Mouse (Mus musculus) stomach, embryonic 15.5 days (tissue): ENCODE measurements around the gene Astl. TPM values are rescaled to one million over a fixed set of nuclear protein-coding genes. Genes with fewer than 3 reads are reported as not detected.

Experiments used
- ATAC-seq: fragments of 200-750 bp; cut with Nextera tagmentation; 2 replicates; pipeline ENCODE4 v1.8.0; 2017; ENCODE audit warnings: low read depth, moderate number of reproducible peaks, moderate TSS enrichment; ENCODE audit not compliant: insufficient read depth, low FRiP score
- H3K27ac ChIP-seq: fragments of 300-500 bp; sonication (generic); 2 replicates; pipeline ENCODE4 v1.5.1; 2015; ENCODE audit warnings: mild to moderate bottlenecking, inconsistent platforms
- H3K27me3 ChIP-seq: fragments of 300-500 bp; sonication (generic); replicated peaks from 2 replicates; pipeline ENCODE4 v1.6.1; 2015; ENCODE audit warnings: inconsistent platforms
- H3K36me3 ChIP-seq: fragments of 300-500 bp; sonication (generic); 2 replicates; pipeline ENCODE4 v1.6.1; 2015; ENCODE audit warnings: inconsistent platforms
- H3K4me1 ChIP-seq: fragments of 300-500 bp; sonication (generic); 2 replicates; pipeline ENCODE4 v1.6.1; 2015; ENCODE audit warnings: inconsistent platforms
- H3K4me2 ChIP-seq: fragments of 300-500 bp; sonication (generic); 2 replicates; pipeline ENCODE4 v1.6.1; 2015; ENCODE audit warnings: mild to moderate bottlenecking, inconsistent platforms
- H3K4me3 ChIP-seq: fragments of 300-500 bp; sonication (generic); replicated peaks from 2 replicates; pipeline ENCODE4 v1.5.1; 2015; ENCODE audit warnings: inconsistent platforms
- H3K9ac ChIP-seq: fragments of 300-500 bp; sonication (generic); 2 replicates; pipeline ENCODE4 v1.6.1; 2015; ENCODE audit warnings: inconsistent platforms
- H3K9me3 ChIP-seq: fragments of 300-500 bp; sonication (generic); 2 replicates; pipeline ENCODE4 v1.6.1; 2016; ENCODE audit warnings: inconsistent platforms
- WGBS: fragments of 180-500 bp; shearing (Covaris S2); methylation state at CpG from one replicate; pipeline ENCODE4 v1.1.7; 2015; 5-methylcytosine and 5-hydroxymethylcytosine counted together
- polyA plus RNA-seq: library from polyadenylated mRNA; unstranded; fragments of >200 nt; fragmentation: Nextera tagmentation; extraction: Ambion mirVana; gene quantifications from 2 replicates; pipeline ENCODE4 v1.2.1, GENCODE M21; 2015

Astl gene
- polyA plus RNA-seq, 1 experiment from 2014 or later, result not detected

- H3K4me1 ChIP-seq, result 0 out of 2 replicates have a peak, but pooled peaks cover 7% of the 10 kb centered on the region
- H3K4me2 ChIP-seq, result no peak overlapping the region
- H3K27ac ChIP-seq, result no peak overlapping the region
- no peak overlapping the region for H3K9ac ChIP-seq
- no peak overlapping the region for H3K4me3 ChIP-seq
- H3K36me3 ChIP-seq, result no peaks in the 10 kb centered on the region
- ATAC-seq, result no peak
- peaks cover 20% of the 10 kb centered on the region for H3K27me3 ChIP-seq
- WGBS, result 13% methylated on average over 3 of the region's 3 CpGs
- no peaks in the 10 kb centered on the region for H3K9me3 ChIP-seq
These were observed 2.7 kb downstream of the Astl start for GRCm38 (mm10) chr2:127341159-127341558.

GRCm38 (mm10) chr2:127346334-127346733 is 7.9 kb downstream of the Astl start:
- H3K4me3 ChIP-seq, result no peak overlapping the region
- H3K36me3 ChIP-seq, result no peaks in the 10 kb centered on the region
- ATAC-seq, result no peak
- no peaks in the 10 kb centered on the region for H3K9me3 ChIP-seq
- no peak overlapping the region for H3K27ac ChIP-seq
- WGBS, result 61% methylated on average over 1 of the region's 1 CpGs
- H3K4me2 ChIP-seq, result no peak overlapping the region
- H3K9ac ChIP-seq, result no peak overlapping the region
- H3K27me3 ChIP-seq, result no peaks in the 10 kb centered on the region
- H3K4me1 ChIP-seq, result no peaks in the 10 kb centered on the region

- Histone ChIP-seq H3K9ac (no peak overlapping the region), H3K27ac (no peak overlapping the region), H3K27me3 (no peaks in the 10 kb centered on the region), H3K36me3 (no peaks in the 10 kb centered on the region), H3K4me3 (no peak overlapping the region), H3K9me3 (no peaks in the 10 kb centered on the region), H3K4me1 (no peaks in the 10 kb centered on the region), H3K4me2 (no peak overlapping the region)
- WGBS, result 72% methylated on average over 13 of the region's 13 CpGs
- ATAC-seq, result no peak
These were observed 8.9 kb downstream of the Astl start for GRCm38 (mm10) chr2:127347147-127347985.

DNA sequence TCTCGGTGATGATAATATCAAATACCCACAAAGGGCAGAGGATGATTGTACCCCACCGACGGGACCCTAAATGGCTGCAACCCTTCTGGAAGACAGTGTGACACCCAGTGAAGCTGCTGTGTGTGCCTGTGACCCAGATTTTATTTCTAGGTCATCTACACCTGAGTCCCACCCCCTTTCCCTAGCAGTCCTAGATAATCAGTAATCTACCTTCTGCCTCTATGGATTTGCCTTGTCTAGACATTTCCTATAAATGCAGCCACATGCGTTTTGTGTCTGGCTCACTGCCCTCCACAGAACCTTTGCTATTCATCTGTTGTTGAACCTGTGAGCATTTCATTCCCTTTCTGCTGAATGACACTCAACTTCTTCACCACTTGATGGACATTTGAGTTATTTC is 15.4 kb downstream of the Astl start:
- no peak overlapping the region for H3K27ac ChIP-seq
- H3K4me1 ChIP-seq, result no peaks in the 10 kb centered on the region
- no peaks in the 10 kb centered on the region for H3K9me3 ChIP-seq
- ATAC-seq, result no peak
- H3K9ac ChIP-seq, result no peak overlapping the region
- H3K27me3 ChIP-seq, result no peaks in the 10 kb centered on the region
- WGBS, result 79% methylated on average over 4 of the region's 4 CpGs
- H3K4me2 ChIP-seq, result no peak overlapping the region
- H3K36me3 ChIP-seq, result no peaks in the 10 kb centered on the region
- no peak overlapping the region for H3K4me3 ChIP-seq

DNA sequence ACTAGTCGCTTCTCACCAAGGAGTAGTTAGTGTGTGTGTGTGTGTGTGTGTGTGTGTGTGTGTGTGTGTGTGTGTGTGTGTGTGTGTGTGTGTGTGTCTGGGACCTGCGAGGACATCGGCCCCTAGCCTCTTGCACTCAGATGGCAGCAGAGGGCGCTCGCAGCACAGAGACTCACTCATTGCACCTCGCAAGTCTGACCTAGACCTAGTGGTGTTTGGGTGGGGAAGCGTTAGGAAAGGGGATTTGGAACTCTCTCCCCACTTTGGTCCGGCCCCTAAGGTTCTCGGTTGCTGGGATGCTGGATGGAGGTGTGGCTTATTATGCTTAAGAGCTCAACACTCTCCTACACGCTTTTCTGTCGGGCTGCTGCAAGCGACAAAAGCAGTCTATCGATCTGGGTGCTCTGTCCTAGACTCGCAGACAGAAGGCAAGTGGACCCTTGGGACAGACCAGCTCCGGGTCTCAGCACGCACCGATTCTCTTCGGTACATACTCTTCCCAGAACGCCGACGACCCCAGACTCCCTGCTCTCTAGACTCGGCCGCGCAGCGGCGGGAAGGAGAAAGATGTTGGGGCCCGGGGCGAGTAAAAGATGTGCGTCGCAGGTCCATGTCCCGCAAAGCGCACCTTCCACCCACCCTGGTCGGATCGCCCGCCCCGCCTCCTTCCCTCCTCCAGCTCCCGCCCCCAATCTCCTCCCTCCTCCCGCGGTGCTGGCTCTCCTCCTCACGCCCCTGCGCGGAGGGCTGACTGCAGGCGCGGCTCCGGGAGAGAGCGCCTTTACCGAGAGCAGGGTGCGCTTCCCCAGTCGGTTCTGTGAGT is 24.2 kb downstream of the Astl start, which contains the start of gene Adra2b:
Adra2b (plus strand) TSS at position 750 of the 823 bp plus-strand sequence.
- peak within 1 kb of the TSS; percentile 89 for H3K4me2 ChIP-seq
- H3K9ac ChIP-seq, result no peak within 1 kb of the TSS
- ATAC-seq, result peak; percentile 82
- H3K27me3 ChIP-seq, result peaks cover 56% of the 10 kb centered on the region
- peaks cover 22% of the 10 kb centered on the region for H3K4me1 ChIP-seq
- H3K27ac ChIP-seq, result no peak within 1 kb of the TSS
- no peaks in the 10 kb centered on the region for H3K36me3 ChIP-seq
- H3K9me3 ChIP-seq, result no peaks in the 10 kb centered on the region
- WGBS, result under 1% methylated on average over 47 of the region's 49 CpGs
- peak within 1 kb of the TSS; percentile 44 for H3K4me3 ChIP-seq

- Histone ChIP-seq H3K4me2 (peak overlapping the region; percentile 89), H3K9ac (no peak overlapping the region), H3K27me3 (peaks cover 56% of the 10 kb centered on the region), H3K4me1 (peaks cover 22% of the 10 kb centered on the region), H3K9me3 (no peaks in the 10 kb centered on the region), H3K27ac (no peak overlapping the region), H3K36me3 (no peaks in the 10 kb centered on the region), H3K4me3 (peak overlapping the region; percentile 44)
- under 1% methylated on average over 28 of the region's 28 CpGs for WGBS
- peak; percentile 24; the same call in 1 of the 2 replicates for ATAC-seq
These were observed 24.8 kb downstream of the Astl start for GRCm38 (mm10) chr2:127363282-127363652.

- H3K4me2 ChIP-seq, result peak overlapping the region; percentile 89
- peaks cover 22% of the 10 kb centered on the region for H3K4me1 ChIP-seq
- no peak overlapping the region for H3K27ac ChIP-seq
- H3K27me3 ChIP-seq, result peaks cover 56% of the 10 kb centered on the region
- H3K36me3 ChIP-seq, result no peaks in the 10 kb centered on the region
- ATAC-seq, result no peak
- no peak overlapping the region for H3K9ac ChIP-seq
- H3K9me3 ChIP-seq, result no peaks in the 10 kb centered on the region
- H3K4me3 ChIP-seq, result peak overlapping the region; percentile 44
- WGBS, result 2% methylated on average over 20 of the region's 20 CpGs
These were observed 25.3 kb downstream of the Astl start for GRCm38 (mm10) chr2:127363696-127364095.

GRCm38 (mm10) chr2:127364452-127364851 is 26.0 kb downstream of the Astl start:
- ATAC-seq, result no peak
- no peaks in the 10 kb centered on the region for H3K36me3 ChIP-seq
- peak overlapping the region; percentile 44 for H3K4me3 ChIP-seq
- H3K27me3 ChIP-seq, result peaks cover 56% of the 10 kb centered on the region
- 18% methylated on average over 8 of the region's 8 CpGs for WGBS
- H3K9ac ChIP-seq, result no peak overlapping the region
- H3K4me1 ChIP-seq, result peaks cover 22% of the 10 kb centered on the region
- H3K9me3 ChIP-seq, result no peaks in the 10 kb centered on the region
- H3K4me2 ChIP-seq, result peak overlapping the region; percentile 89
- no peak overlapping the region for H3K27ac ChIP-seq

- Histone ChIP-seq H3K9ac (no peak overlapping the region), H3K9me3 (no peaks in the 10 kb centered on the region), H3K4me3 (no peak overlapping the region), H3K4me1 (peaks cover 36% of the 10 kb centered on the region), H3K36me3 (no peaks in the 10 kb centered on the region), H3K4me2 (no peak overlapping the region), H3K27me3 (peaks cover 40% of the 10 kb centered on the region), H3K27ac (no peak overlapping the region)
- 33% methylated on average over 10 of the region's 10 CpGs for WGBS
- ATAC-seq, result no peak
These were observed 28.8 kb downstream of the Astl start for GRCm38 (mm10) chr2:127367126-127367820.

DNA sequence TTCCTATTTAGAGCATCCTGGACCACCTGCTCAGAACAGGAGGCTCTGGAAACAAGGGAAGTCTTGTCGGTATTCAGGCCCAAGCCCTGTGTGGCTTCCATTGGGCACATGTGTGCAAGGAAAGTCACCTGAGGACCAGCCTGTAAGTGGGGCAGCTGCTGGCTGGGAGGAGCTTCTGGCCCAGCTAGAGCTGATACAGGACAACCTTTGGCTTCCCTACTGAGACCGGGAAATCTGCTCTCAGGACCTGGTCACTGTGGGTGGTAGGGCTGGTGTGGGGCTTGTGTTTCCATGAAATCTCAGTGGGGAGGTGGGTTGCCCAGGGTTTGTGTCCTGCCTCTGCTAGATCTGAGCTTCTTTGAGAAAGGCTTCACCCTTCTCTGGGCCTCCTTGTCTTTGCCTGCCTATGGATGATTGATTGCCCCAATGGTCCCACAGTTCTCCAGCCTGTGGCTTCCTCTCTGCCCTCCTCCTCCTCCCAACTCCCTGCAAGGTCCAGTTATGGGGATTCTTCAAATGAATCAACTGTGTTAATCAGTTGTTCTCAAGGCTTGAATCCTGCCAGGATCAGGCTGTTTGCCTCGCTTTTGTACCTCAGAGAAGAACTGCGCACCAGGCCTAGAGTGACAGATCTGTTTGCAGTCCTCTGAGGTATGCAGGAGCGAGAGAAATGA is 31.4 kb downstream of the Astl start:
- Histone ChIP-seq H3K4me2 (no peak overlapping the region; the same call in 1 of the 2 replicates), H3K27me3 (peaks cover 17% of the 10 kb centered on the region), H3K9ac (no peak overlapping the region), H3K9me3 (no peaks in the 10 kb centered on the region), H3K36me3 (no peaks in the 10 kb centered on the region), H3K4me3 (no peak overlapping the region), H3K27ac (no peak overlapping the region), H3K4me1 (peaks cover 14% of the 10 kb centered on the region)
- 0 out of 2 replicates have a peak, but pooled peaks have one; percentile 18 for ATAC-seq
- 56% methylated on average over 5 of the region's 5 CpGs for WGBS
